Mouse (Mus musculus) brain, embryonic 14.5 days (tissue): ENCODE data around the gene Sec61a1.

Experiments used
- CTCF ChIP-seq: fragments of 200-500 bp; IDR thresholded peaks from 2 replicates; pipeline ENCODE4 v1.5.1; 2012; ENCODE audit warnings: inconsistent platforms, mild to moderate bottlenecking, moderate library complexity, borderline replicate concordance; ENCODE audit not compliant: insufficient read depth, insufficient read length; ENCODE audit errors: extremely low read depth
- POLR2A ChIP-seq: fragments of 200-500 bp; IDR thresholded peaks from 2 replicates; pipeline ENCODE4 v1.6.1; 2012; ENCODE audit warnings: mild to moderate bottlenecking, inconsistent platforms, borderline replicate concordance; ENCODE audit not compliant: poor library complexity, insufficient read depth, insufficient read length, severe bottlenecking; ENCODE audit errors: extremely low read depth

- TF ChIP-seq CTCF, result no peak
- TF ChIP-seq POLR2A, result no peak
Observed at GRCm38 (mm10) chr6:88513984-88514383, 4.7 kb downstream of the Sec61a1 start.
